Mouse (Mus musculus) regulatory T cell (primary cell): ENCODE measurements around the gene B3gnt7.
"Not testable (repeated sequence)": the region's sequence is repeated elsewhere in the genome, so short reads cannot be mapped to it uniquely, and the experiment has no call there.

Experiments
- in situ Hi-C: fragments of 300-600 bp; cut with MboI, MseI; formaldehyde crosslinking; loops from one replicate; pipeline ENCODE4 v1.15.1; 2025; ENCODE audit warnings: high pct_unique_total_duplicates

The B3gnt7 gene

DNA sequence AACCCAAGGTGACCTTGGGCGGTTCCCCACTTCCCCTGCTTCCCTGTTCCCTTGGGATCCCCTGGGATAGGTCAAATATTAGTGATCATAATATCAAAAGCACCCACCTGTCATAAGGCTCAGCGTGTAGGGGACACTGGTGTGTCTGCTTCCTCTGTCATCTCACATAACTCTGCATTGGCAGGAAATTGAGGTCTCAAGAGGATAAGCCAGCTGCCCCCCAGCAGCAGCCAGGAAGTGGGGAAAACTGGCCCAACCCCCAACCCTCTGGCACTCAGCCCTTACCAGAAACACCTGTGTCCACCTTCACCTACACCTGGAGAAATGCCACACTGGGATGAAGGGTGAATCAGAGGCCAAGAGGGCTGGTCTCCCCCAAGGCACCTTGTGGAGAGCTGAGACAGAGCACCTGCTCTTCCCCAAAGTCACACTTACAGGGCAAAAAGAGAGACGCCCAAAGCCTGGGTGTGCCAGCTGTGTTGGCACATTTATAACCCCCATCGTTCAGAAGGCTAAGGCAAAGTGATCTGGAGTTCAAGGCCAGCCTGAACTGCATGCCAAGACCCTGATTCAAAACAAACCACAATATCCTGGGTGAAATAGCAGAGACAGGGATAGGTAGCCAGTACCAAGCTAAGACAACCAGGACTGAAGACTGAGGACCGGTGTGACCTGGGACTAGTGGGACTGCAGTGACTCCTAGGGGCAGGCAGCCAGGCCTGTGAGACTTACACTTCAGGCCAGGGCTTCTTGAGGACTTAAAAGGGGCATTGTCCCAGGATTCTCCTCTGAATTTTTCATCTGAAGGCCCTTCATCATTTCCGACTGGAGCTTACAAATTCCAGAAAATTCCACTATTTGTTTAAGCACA, 1.2 kb upstream of the B3gnt7 start:
- in situ Hi-C loops: no loop called here

DNA sequence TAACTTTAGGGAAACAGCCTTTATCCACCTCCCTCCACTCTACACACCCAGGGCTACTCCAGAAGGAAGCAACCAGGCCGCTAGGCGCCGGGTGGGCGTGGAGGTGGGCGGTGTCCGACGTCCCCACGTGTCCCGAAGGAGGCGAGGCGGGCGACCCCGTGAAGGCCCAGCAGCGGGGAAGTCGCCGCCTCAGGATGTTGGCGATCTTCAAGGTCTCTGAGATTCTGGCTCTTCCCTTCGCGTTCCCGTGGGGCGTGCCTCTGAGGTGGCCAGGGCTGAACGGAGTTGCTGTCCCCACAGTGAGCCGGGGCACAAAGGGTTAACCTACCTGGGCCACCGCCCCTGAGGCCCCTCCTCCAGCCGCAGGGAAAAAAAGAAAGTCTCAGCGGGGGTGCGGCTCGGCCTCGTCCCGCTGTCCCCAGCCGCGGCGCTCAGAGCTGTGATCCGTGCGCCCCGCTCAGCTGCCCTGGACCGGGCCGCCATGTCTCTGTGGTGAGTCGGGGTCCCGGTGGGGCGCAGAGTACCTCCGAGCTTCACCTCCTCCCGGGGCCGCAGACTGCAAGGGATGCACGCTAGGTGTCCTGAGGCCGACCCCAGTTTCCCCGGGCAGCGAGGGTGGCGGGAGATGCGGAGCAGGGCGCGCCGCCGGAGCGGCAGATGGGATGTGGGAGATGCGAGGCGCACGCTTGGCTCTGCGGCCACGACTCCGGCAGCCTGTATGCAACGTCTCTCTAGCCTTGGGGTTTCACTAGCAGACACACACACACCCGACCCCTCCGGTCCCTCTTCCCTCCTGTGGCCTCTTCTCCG, 636 bp downstream of the B3gnt7 start:
- in situ Hi-C loops: no loop called here

DNA sequence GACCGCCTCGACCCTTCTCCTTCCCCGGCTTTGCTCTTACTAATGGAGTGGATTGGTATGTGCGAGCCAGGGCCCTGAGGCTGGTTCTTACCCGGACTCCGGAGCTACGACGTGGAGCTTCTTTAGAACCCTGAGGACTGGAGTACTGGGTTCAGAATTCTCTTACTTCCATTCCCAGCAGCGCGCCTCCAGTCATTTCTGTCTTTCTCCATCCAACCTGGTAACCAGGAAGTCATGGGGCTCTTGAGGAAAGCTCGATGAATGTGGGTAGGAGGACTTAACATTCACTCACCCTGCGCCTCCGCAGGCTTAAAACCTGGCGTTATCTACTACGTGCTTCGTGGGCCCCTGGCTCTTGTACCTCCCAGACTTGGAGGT, 1.2 kb downstream of the B3gnt7 start:
- in situ Hi-C loops: no loop called here

DNA sequence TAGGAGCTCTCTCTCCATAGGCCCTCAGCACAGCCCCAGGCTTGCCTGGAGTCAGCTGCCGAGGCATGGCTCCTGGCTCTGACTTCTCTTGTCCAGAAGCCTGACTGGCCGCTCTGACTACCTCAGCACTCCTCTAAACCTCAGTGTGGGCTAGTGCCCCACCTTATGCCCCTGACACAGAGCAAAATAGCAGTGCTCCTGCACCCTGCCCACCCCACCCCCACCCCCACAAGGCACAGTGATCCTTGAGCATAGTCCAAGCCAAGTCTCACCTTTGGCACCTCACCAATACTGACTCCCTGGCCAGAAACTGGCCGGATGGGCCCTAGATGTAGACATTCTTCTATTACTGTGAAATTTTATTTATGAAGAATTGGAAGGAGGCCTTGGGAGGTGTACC, 4.1 kb downstream of the B3gnt7 start:
- in situ Hi-C loops: no loop called here

DNA sequence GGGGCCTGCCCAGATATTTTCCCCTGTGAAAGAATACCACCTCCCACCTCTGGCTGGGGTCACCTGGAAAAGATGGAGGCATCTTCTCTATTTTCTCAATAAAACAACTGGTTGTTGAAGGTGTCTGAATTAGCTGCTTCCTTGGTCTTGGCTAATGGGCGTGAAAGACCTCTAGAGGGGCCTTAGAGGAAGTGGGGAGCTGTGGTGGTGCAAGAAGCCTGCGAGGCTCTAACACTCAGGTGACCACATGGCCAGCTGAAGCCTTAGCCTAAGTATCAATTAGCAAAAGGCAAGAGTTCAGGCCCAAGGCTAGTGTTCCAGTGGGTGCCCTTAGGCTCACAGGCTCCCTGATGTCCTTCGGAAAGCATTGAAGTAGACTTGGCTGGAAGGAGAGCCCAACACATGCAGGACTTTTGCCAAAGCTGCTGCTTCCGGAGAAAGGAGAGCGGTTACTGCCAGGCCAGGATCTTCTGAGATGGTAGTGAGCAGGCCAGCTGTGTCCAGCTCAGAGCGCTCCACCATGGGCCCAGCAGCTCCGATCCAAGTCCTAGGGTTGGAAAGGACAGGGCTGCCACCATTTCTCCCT, 4.6 kb downstream of the B3gnt7 start:
- in situ Hi-C loops: no loop called here

DNA sequence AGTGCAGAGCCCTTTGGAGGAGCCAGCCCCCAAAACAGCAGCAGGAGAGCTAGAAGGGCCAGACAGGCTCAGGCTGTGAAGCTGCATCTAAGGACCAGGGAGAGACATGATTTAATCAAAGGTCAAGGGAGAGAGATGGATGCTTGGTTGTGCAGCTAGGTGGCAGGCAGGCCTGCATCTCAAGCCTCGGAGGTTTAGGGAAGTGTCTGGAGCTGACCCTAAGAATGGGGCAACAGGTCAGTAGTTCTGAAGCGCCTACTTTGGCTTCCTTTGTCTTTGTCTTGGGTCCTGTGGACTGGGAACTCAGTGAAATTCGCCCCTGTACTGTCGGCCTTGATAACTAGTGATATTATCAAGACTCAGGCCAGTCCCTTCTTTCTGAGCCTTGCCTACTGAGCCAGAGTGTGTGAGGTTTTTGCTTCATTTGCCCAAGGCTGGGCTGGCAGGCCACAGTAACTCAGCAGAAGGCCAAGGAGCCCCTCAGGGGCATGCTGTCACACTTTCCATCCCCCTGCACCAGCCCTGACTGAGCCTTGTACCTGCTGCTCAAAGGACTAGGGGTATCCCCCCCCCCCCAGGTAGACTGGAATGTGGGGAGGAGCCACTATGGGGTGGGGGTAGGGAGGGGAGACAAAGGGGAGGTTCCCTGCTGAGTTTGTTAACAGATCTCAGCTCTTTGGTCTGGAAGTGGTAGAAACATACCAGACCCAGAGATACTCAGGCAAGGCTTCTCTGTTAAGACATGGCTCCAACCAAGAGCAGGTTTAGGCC, 5.4 kb downstream of the B3gnt7 start:
- in situ Hi-C loops: no loop called here

DNA sequence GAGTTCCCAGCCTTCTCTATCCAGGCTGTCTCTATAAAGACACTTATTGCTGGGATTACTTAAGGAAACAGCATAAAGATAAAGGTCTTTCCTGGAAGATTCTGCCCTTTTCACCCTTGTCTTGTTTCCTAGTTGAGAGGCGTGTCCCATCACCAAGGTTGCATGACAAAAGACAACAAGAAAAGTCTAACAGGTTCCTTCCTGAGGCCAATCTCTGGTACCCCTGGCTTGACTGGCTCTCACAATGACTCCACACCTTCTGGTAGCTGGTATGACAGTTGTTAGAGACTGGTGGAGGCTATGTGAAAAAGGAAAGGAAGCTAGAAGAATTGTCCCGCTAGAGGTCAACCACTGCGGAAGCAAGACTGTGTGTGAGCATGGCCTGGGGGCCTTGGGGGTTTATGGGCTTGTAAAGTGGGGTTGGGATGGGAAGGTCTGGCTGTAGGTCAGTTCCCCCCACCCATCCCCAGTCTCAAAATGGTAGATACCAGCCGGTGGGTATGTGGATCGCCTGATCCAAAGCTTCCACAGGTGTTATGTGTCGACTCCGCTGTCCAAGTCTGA, 6.7 kb downstream of the B3gnt7 start:
- in situ Hi-C loops: no loop called here

DNA sequence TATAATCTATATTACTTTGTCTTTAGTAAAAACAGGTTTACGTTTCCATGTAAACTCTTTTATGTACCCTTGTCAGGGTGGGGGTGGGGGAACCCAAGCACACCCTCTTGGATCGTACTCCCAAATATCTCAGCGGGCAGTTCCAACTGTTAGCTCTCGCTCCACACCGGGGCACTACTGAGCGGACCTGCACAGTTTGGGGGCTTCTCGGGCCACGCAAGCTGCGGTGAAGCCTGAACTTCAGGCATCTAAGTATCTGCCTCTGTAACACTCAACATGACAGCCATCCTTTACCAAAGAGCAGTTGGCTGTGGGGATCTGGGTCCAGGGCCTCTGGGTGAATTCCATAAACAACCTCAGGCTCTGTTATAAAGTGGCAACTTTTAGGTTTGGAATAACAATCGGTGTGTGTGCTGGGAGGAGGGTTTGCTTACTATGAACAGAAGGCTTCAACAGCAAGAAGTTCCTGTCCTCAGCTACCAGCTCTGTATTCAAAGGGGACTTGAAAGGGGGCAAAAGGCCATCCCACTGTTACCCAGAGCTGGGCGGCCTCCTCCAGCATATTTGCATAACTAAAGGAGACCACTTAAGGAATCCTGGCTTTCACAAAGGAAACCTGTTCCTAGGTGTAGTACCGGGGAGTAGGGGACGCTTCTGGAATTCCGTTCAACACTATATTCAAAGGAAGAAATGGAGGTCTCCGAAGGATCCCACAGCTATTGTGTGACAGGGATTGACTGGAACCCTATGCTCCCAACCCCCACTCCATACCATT, 8.1 kb downstream of the B3gnt7 start:
- in situ Hi-C loops: no loop called here

DNA sequence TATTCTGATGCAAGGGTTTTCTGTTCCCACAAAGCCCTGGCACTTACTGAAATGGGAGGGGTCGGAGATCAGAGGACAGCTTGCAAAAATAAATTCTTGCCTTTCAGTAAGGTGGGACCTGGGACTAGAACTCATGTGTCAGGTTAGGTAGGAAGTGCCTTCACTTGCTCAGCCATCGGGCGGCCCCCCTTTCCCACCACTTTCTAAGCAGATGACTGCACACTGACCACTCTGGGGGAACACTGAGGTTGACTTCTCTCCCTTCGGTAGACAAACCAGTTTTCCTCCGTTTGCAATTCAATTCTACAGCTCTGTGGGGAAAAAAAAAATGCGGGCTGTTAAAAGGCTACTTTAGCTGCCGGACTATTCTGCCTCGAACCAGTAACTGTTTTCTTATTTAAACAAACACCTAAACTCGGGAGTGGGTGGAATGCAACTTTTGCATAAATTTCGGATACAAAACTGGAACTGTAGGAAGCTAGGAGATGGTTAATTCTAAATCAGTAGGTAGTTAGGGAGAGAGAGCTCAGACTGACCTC, 8.9 kb downstream of the B3gnt7 start:
- in situ Hi-C loops: no loop called here

DNA sequence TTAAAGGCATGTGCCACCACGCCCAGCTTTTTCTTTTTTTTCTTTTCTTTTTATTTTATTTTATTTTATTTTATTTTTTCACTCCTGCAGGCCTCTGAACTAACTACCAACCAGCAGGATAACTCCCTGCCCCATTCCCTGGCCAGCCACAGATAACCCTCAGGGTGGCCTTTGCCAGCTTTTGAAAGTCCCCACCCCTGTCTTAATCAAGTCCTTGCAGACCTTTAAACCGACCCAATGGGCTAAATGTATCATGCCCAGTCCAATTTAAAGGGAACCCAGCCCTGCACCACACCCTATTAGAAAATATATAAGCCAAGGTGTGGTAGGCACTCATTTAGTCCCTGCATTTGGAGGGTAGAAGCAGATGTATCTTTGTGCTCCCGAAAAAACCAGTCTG, 9.6 kb downstream of the B3gnt7 start:
- in situ Hi-C loops: no loop called here

DNA sequence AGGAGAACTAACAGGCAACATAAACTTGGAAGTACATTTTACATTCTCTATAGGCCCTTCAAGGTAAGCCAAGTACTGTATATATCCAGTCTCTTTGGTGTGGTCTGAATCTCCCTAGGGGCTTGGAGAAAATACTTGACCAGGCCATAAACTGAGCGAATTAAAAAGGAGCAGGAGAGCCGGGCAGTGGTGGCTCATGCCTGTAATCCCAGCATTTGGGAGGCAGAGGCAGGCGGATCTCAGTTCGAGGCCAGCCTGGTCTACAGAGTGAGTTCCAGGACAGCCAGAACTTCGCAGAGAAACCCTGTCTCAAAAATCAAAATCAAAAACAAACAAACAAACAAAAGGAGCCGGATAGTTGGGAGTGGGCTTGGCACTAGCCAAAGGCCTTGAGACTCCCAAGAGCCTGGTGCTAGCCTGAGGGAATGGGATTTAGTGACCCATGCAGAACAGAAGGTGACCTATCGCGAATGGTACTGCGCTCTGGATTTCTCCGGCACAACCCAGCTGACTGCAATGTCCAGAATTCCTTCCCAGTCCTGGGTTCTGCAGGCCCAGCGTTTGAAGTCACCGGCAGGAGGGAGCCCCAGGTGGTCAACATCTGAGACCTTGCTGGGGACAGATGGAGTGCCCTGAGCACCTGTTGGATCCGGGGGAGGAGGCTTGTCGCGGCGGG, 10.6 kb downstream of the B3gnt7 start:
- in situ Hi-C loops: no loop called here

DNA sequence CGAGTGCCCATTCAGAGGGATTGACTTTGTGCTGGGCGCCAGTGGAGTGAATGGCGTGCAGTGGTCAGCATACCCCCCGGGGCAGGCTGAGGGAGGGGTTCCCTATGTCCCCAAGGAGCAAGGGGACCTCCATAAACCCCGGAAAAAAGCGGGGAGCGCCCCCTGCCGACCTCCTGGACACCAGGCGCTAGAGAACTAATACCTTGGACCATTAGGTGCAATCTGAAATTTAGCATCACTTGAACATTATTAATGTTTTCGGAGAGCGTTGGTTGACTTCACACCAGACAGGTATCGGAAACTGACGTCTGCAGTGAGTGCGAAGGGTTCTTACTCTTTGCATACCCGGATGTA, 11.1 kb downstream of the B3gnt7 start:
- in situ Hi-C loops: no loop called here

DNA sequence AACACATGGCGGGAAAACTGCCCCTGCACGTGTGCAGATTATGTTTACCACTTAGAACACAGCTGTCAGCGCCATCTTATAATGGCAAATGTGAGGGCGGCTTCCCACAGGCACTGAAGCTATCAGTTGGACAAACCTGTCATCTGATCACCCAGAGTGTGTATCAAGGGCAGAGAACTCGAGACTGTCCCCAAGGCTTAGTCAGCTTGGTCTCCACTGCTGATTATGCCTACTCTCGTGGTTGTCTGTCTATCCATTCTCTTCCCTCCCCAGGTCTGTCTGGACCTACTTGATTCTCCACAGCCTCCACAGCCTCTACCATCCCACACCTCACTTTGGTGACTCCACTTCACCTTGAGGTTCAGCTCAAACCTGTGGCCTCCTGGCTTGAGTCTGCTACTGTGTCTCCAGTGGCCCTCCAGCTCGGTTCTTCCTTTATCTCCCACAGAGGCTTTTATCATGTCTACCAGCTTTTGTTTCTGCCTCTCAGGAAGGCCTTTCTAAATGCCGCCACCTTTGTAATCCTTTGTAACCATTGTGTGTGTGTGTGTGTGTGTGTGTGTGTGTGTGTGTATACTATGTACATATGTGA, 18.3 kb downstream of the B3gnt7 start:
- in situ Hi-C loops: no loop called here

DNA sequence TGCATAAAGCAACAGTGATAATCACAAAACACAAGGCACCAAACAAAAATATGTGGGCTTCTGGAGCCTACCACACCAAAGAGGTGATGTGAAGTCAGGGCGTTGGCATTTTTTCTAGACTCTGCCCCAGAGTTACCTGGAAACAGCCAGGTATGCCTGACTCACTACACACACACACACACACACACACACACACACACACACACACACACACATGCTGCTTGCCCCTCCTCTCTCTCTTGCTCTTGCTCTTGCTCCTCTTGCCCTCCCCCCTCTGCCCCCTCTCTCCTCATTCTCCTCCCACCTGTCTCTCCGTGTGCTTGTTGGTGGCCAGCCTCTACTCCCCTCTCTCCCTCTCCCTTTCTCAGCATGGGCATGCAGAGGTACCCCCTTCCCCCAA, 33.7 kb downstream of the B3gnt7 start:
- in situ Hi-C loops: loop anchor here (5.0 kb wide), 1 partner anchor 159 kb away; no protein-coding TSS in a partner anchor

DNA sequence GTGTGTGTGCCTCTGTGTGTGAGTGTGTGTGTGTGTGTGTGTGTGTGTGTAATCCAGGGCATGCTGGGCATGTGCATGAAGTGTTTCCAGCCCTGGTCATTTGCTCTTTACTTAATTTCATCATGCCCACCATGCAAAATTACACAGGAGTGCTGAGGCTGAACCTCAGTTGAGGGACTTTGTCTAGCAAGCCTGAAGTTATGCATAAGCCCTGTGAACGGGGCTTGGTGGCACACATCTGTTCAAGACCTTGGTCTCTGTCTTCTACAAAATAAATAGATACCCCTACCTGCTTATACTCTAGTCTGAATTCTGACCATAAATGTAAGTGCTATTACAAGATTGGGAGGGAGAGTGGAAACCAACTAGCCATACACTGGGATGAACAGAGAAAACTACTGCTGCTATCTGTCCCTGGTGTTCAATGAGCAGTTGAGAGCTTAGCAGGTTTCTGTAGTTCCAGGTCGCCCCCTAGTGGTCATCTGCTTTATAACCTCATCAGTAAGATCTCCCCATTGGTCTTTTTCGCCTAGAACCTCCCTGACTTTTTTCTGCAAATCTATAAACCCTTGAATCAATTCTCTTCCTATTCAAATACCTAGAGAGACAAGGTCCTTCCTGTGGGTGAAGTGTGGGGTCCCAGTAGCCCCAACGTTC, 36.7 kb downstream of the B3gnt7 start:
- in situ Hi-C loops: loop anchor here (5.0 kb wide), 1 partner anchor 162 kb away; no protein-coding TSS in a partner anchor

DNA sequence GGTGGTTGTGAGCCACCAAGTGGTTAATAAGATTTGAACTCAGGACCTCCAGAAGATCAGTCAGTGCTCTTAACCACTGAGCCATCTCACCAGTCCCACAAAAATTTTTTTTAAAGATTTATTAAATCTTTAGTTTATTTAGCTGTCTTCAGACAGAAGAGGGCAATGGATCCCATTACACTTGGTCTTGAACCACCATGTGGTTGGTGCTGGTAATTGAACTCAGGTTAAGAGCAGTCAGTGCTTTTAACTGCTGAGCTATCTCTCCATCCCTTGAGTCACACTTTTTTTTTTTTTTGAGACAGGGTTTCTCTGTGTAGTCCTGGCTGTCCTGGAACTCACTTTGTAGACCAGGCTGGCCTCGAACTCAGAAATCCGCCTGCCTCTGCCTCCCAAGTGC, 38.5 kb downstream of the B3gnt7 start:
- in situ Hi-C loops: not testable (repeated sequence)

DNA sequence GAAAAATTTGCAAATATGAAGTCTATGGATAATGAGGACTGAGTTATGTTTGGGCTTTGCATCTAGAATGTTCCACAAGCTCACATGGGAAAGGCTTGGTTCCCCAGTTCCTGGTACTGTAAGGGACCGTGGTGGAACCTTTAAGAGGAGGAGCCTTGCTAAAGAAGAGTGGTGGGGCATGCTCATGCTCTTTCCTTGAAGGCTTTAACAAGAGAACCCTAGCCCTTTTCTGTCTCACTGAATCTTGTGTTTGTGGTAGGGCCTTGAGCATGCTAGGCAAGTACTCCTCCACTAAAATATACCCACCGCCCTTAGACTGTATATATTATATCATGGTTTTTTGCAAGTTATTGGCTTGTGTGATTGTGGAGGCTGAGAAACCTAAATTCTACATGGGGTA, 39.7 kb downstream of the B3gnt7 start:
- in situ Hi-C loops: no loop called here

DNA sequence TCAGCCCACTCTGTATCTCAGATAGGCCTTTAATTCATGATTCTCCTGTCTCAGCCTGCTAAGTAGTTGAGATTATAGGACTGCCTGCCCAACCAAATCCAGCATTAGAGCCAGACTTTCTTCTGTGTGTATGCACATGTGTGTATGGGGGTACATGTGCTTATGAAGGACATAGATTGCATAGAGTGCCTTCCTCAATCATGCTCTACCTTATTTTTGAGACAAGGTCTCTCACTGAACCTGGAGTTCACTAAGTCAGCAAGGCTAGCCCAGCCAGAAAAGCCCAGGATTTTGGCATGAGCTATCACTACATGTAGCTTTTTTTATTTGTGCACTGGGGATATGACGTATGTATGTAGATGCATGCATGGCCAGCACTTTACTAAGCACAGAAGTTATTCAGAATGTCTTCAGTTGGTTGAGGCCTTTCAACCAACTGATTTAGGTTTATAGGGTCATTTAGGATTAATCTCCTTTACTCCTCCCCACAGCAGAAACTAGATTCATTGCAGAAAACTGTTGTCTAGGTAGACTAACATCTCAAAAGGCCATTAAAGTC, 40.5 kb downstream of the B3gnt7 start:
- in situ Hi-C loops: no loop called here
